ENCODE assay signal across 10 mouse cellular contexts in the genomic region with DNA sequence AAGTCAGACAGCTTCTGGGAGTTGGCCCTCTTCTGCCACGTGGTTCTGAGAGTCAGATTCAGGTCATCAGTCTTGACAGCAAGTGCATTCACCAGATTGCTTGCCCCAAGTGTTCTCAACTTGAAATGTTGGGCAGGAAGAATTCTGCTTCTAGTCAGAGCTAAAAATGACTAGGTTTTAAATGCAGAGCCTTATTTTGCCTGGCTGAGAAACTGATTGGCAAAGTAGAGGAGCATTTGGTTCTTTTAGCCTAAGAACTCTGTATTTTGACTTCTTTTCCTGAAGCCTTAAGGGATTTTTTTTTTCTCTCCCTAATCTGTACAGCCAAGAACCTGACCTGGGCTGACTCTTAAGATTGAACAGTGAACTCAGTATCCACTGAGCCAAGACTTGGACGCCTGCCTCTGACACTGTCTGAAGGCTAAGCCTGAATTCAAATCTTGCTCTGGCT. TPM values are rescaled to one million over a fixed set of nuclear protein-coding genes. Genes with fewer than 3 reads are reported as not detected.
DNase-seq lines count a peak whose midpoint lies in the region; ATAC-seq and TF ChIP-seq lines count a peak whose summit lies in the region.
"Had no signal": no experiment of that assay in that cellular context is flagged by ENCODE, and none has a peak within 500 bp of the region (broad histone marks: within the 10 kb centered on the region; RNA-seq: fewer than 3 reads in every experiment).

No protein-coding gene starts in this region.

- H3K9me3 ChIP-seq in liver, postnatal 0 days (ENCODE audit: low read length) = no peaks in the 10 kb centered on the region
- no peaks in the 10 kb centered on the region for H3K9me3 ChIP-seq in liver, embryonic 12.5 days (replicated peaks)
- H3K9me3 ChIP-seq in heart, embryonic 12.5 days (replicated peaks) = no peaks in the 10 kb centered on the region
- H3K9me3 ChIP-seq in hindbrain, embryonic 12.5 days (replicated peaks) = no peaks in the 10 kb centered on the region
- H3K9me3 ChIP-seq: forebrain, embryonic 13.5 days had no signal

- H3K4me3 ChIP-seq in liver, postnatal 0 days (ENCODE audit: low read depth, low read length) = no peak overlapping the region
- no peak overlapping the region for H3K4me3 ChIP-seq in liver, embryonic 12.5 days
- no peak overlapping the region for H3K4me3 ChIP-seq in heart, embryonic 12.5 days
- no peak overlapping the region for H3K4me3 ChIP-seq in hindbrain, embryonic 12.5 days
- H3K4me3 ChIP-seq: forebrain, embryonic 13.5 days had no signal

- no peaks in the 10 kb centered on the region for H3K36me3 ChIP-seq in liver, postnatal 0 days (replicated peaks; ENCODE audit: insufficient read depth, low read length)
- no peaks in the 10 kb centered on the region for H3K36me3 ChIP-seq in liver, embryonic 12.5 days
- H3K36me3 ChIP-seq in heart, embryonic 12.5 days = no peaks in the 10 kb centered on the region
- no peaks in the 10 kb centered on the region for H3K36me3 ChIP-seq in hindbrain, embryonic 12.5 days

- H3K27me3 ChIP-seq in liver, postnatal 0 days (ENCODE audit: insufficient read depth, low read length) = no peaks in the 10 kb centered on the region
- H3K27me3 ChIP-seq in liver, embryonic 12.5 days (replicated peaks) = no peaks in the 10 kb centered on the region
- no peaks in the 10 kb centered on the region for H3K27me3 ChIP-seq in heart, embryonic 12.5 days (replicated peaks)
- no peaks in the 10 kb centered on the region for H3K27me3 ChIP-seq in hindbrain, embryonic 12.5 days
- H3K27me3 ChIP-seq: forebrain, embryonic 13.5 days had no signal

- no peak for TF ChIP-seq EP300 in liver, postnatal 0 days (IDR thresholded peaks at IDR 0.05; ENCODE audit: low read depth)

- ATAC-seq in liver, postnatal 0 days = no peak
- no peak for ATAC-seq in liver, embryonic 12.5 days
- ATAC-seq in heart, embryonic 12.5 days (ENCODE audit: insufficient number of reproducible peaks, low FRiP score) = no peak
- no peak for ATAC-seq in hindbrain, embryonic 12.5 days (ENCODE audit: low FRiP score)
- ATAC-seq: forebrain, embryonic 13.5 days had no signal

- H3K4me2 ChIP-seq in liver, postnatal 0 days (ENCODE audit: low read depth, low read length) = no peak overlapping the region
- H3K4me2 ChIP-seq in liver, embryonic 12.5 days = no peak overlapping the region
- no peak overlapping the region for H3K4me2 ChIP-seq in heart, embryonic 12.5 days
- H3K4me2 ChIP-seq in hindbrain, embryonic 12.5 days (replicated peaks) = no peak overlapping the region
- H3K4me2 ChIP-seq: forebrain, embryonic 13.5 days had no signal

- peaks cover 17% of the 10 kb centered on the region; the same call in 1 of the 2 replicates for H3K4me1 ChIP-seq in liver, postnatal 0 days (ENCODE audit: insufficient read depth)
- H3K4me1 ChIP-seq in liver, embryonic 12.5 days = peaks cover 9% of the 10 kb centered on the region; the same call in 1 of the 2 replicates
- peaks cover 24% of the 10 kb centered on the region for H3K4me1 ChIP-seq in heart, embryonic 12.5 days (replicated peaks)
- no peaks in the 10 kb centered on the region for H3K4me1 ChIP-seq in hindbrain, embryonic 12.5 days
- H3K4me1 ChIP-seq: forebrain, embryonic 13.5 days had no signal

- H3K9ac ChIP-seq in liver, postnatal 0 days (replicated peaks) = no peak overlapping the region
- H3K9ac ChIP-seq in liver, embryonic 12.5 days = no peak overlapping the region
- no peak overlapping the region for H3K9ac ChIP-seq in heart, embryonic 12.5 days
- H3K9ac ChIP-seq in hindbrain, embryonic 12.5 days = no peak overlapping the region
- H3K9ac ChIP-seq: forebrain, embryonic 13.5 days had no signal

- peak overlapping the region; percentile 57 for H3K27ac ChIP-seq in liver, postnatal 0 days (ENCODE audit: low read depth)
- H3K27ac ChIP-seq in liver, embryonic 12.5 days = no peak overlapping the region
- peak overlapping the region; percentile 2; the same call in 1 of the 2 replicates for H3K27ac ChIP-seq in heart, embryonic 12.5 days (ENCODE audit: poor library complexity, severe bottlenecking)
- H3K27ac ChIP-seq in hindbrain, embryonic 12.5 days = no peak overlapping the region
- H3K27ac ChIP-seq: forebrain, embryonic 13.5 days had no signal

- no peak for TF ChIP-seq CTCF in liver, postnatal 0 days (IDR thresholded peaks at IDR 0.05; ENCODE audit: low read depth)

- peak; percentile 51 for DNase-seq in adrenal gland, postnatal 10 days
- no peak for DNase-seq in adrenal gland, adult 18-20 months (ENCODE audit: low spot score in 2 of 2)
- DNase-seq in liver, postnatal 0 days = no peak
- DNase-seq in lung, postnatal 14 days = peak; percentile 39
- no peak for DNase-seq in embryo, embryonic 9.5 days (ENCODE audit: extremely low spot score)
- DNase-seq: right cerebral cortex, postnatal 14 days had no signal

- WGBS in liver, postnatal 0 days (ENCODE audit: insufficient replicate concordance) = 65% methylated on average over 2 of the region's 2 CpGs
- WGBS in liver, embryonic 12.5 days (ENCODE audit: insufficient replicate concordance) = 61% methylated on average over 2 of the region's 2 CpGs
- WGBS in heart, embryonic 12.5 days = 48% methylated on average over 2 of the region's 2 CpGs
- WGBS in hindbrain, embryonic 12.5 days = 66% methylated on average over 2 of the region's 2 CpGs

RNA-seq across cellular contexts. Expression of a gene that starts 19.9 kb away (rescaled TPM):
- total RNA-seq in adrenal gland, postnatal 10 days (2021) = 10 to 100 TPM; 24.4 to 30.9 TPM
- total RNA-seq in adrenal gland, adult 18-20 months (2021) = 10 to 100 TPM; 32.1 to 34.2 TPM
- 3.2 and 3.5 TPM in 2 replicates for polyA plus RNA-seq in liver, postnatal 0 days (2015; fragmentation: Nextera tagmentation; extraction: Ambion mirVana)
- 8.7 and 9.0 TPM in 2 replicates for polyA plus RNA-seq in liver, embryonic 12.5 days (2016; fragmentation: Nextera tagmentation; extraction: Ambion mirVana)
- 14.5 and 15.0 TPM in 2 replicates for polyA plus RNA-seq in heart, embryonic 12.5 days (2016; fragmentation: Nextera tagmentation; extraction: Ambion mirVana)
- polyA plus RNA-seq in hindbrain, embryonic 12.5 days (2016; fragmentation: Nextera tagmentation; extraction: Ambion mirVana) = 24.8 and 25.0 TPM in 2 replicates

RNA-seq across cellular contexts. Expression of a gene that starts 39.2 kb away (rescaled TPM):
- total RNA-seq in adrenal gland, postnatal 10 days (2021) = 1 to 10 TPM; 7.3 to 9.8 TPM
- total RNA-seq in adrenal gland, adult 18-20 months (2021) = 1 to 10 TPM; 6.3 to 8.6 TPM
- polyA plus RNA-seq in liver, postnatal 0 days (2015; fragmentation: Nextera tagmentation; extraction: Ambion mirVana) = 7.7 and 8.0 TPM in 2 replicates
- polyA plus RNA-seq in liver, embryonic 12.5 days (2016; fragmentation: Nextera tagmentation; extraction: Ambion mirVana) = 8.4 and 10.6 TPM in 2 replicates
- polyA plus RNA-seq in heart, embryonic 12.5 days (2016; fragmentation: Nextera tagmentation; extraction: Ambion mirVana) = 12.2 TPM in 2 replicates
- polyA plus RNA-seq in hindbrain, embryonic 12.5 days (2016; fragmentation: Nextera tagmentation; extraction: Ambion mirVana) = 20.9 and 25.0 TPM in 2 replicates

RNA-seq across cellular contexts. Expression of a gene that starts 39.5 kb away (rescaled TPM):
- total RNA-seq in adrenal gland, postnatal 10 days (2021) = 10 to 100 TPM; 41.3 to 42.0 TPM
- 10 to 100 TPM; 33.5 to 64.5 TPM for total RNA-seq in adrenal gland, adult 18-20 months (2021)
- polyA plus RNA-seq in liver, postnatal 0 days (2015; fragmentation: Nextera tagmentation; extraction: Ambion mirVana) = 8.6 and 9.0 TPM in 2 replicates
- 12.8 and 14.7 TPM in 2 replicates for polyA plus RNA-seq in liver, embryonic 12.5 days (2016; fragmentation: Nextera tagmentation; extraction: Ambion mirVana)
- 22.3 TPM in 2 replicates for polyA plus RNA-seq in heart, embryonic 12.5 days (2016; fragmentation: Nextera tagmentation; extraction: Ambion mirVana)
- polyA plus RNA-seq in hindbrain, embryonic 12.5 days (2016; fragmentation: Nextera tagmentation; extraction: Ambion mirVana) = 36.1 and 40.3 TPM in 2 replicates

Comparison
In these comparisons a context has a peak if more than half of its experiments do, and no peak if none do; other contexts are left out.
1. DNase-seq: peak in adrenal gland, postnatal 10 days (single experiment) and lung, postnatal 14 days (single experiment); none in adrenal gland, adult 18-20 months (0 of 2), liver, postnatal 0 days (single experiment) and embryo, embryonic 9.5 days (single experiment).
2. H3K27ac ChIP-seq: peak in liver, postnatal 0 days (single experiment) and heart, embryonic 12.5 days (single experiment); none in liver, embryonic 12.5 days (single experiment) and hindbrain, embryonic 12.5 days (single experiment).